Mouse (Mus musculus) hindbrain, embryonic 16.5 days (tissue): ENCODE measurements at regions not wholly inside any gene's neighbourhood (a gene's known extent, or its start where the extent isn't known, plus 50 kb on each side); places are given as distances from the start of the nearest gene placed in this dataset.

Experiments used
- ATAC-seq: fragments of 200-750 bp; cut with Nextera tagmentation; 2 replicates; pipeline ENCODE4 v1.8.0; 2017; ENCODE audit warnings: moderate TSS enrichment, moderate library complexity
- H3K27ac ChIP-seq: fragments of 300-500 bp; sonication (generic); 2 replicates; pipeline ENCODE4 v1.5.1; 2014; ENCODE audit warnings: low read depth, mild to moderate bottlenecking, control low read depth, low read length, moderate library complexity
- H3K27me3 ChIP-seq: fragments of 300-500 bp; sonication (generic); replicated peaks from 2 replicates; pipeline ENCODE4 v1.6.1; 2014; ENCODE audit warnings: low read length; ENCODE audit not compliant: control insufficient read depth, insufficient read depth
- H3K36me3 ChIP-seq: fragments of 300-500 bp; sonication (generic); 2 replicates; pipeline ENCODE4 v1.6.1; 2014; ENCODE audit warnings: mild to moderate bottlenecking, low read length, moderate library complexity, mixed read lengths; ENCODE audit not compliant: control insufficient read depth, insufficient read depth
- H3K4me1 ChIP-seq: fragments of 300-500 bp; sonication (generic); 2 replicates; pipeline ENCODE4 v1.6.1; 2014; ENCODE audit warnings: low read depth, low read length; ENCODE audit not compliant: control insufficient read depth, insufficient read depth
- H3K4me2 ChIP-seq: fragments of 300-500 bp; sonication (generic); 2 replicates; pipeline ENCODE4 v1.6.1; 2014; ENCODE audit warnings: mild to moderate bottlenecking, low read length, control low read depth, moderate library complexity
- H3K4me3 ChIP-seq: fragments of 300-500 bp; sonication (generic); 2 replicates; pipeline ENCODE4 v1.5.1; 2014; ENCODE audit warnings: mild to moderate bottlenecking, low read length, control low read depth, moderate library complexity
- H3K9ac ChIP-seq: fragments of 300-500 bp; sonication (generic); 2 replicates; pipeline ENCODE4 v1.6.1; 2014; ENCODE audit warnings: low read depth, mild to moderate bottlenecking, control low read depth, low read length, moderate library complexity
- H3K9me3 ChIP-seq: fragments of 300-500 bp; sonication (generic); 2 replicates; pipeline ENCODE4 v1.6.1; 2014; ENCODE audit warnings: mild to moderate bottlenecking, low read length, moderate library complexity; ENCODE audit not compliant: control insufficient read depth
- WGBS: fragments of 180-500 bp; shearing (Covaris S2); extraction: QIAGEN DNeasy Blood & Tissue Kit; methylation state at CpG from one replicate; pipeline ENCODE4 v1.1.7; 2014; 5-methylcytosine and 5-hydroxymethylcytosine counted together

GRCm38 (mm10) chr16:80083035-80083434, 992.1 kb upstream of the Tmprss15 start:
- Histone ChIP-seq H3K4me2 (no peak overlapping the region), H3K27me3 (no peaks in the 10 kb centered on the region), H3K9ac (no peak overlapping the region), H3K4me3 (no peak overlapping the region), H3K9me3 (no peaks in the 10 kb centered on the region), H3K36me3 (no peaks in the 10 kb centered on the region), H3K27ac (no peak overlapping the region), H3K4me1 (no peaks in the 10 kb centered on the region)
- no peak for ATAC-seq
- WGBS, result 94% methylated on average over 2 of the region's 2 CpGs

- 36% methylated on average over 3 of the region's 3 CpGs for WGBS
- H3K9me3 ChIP-seq, result no peaks in the 10 kb centered on the region
- no peaks in the 10 kb centered on the region for H3K27me3 ChIP-seq
- no peak overlapping the region for H3K9ac ChIP-seq
- no peaks in the 10 kb centered on the region for H3K36me3 ChIP-seq
- ATAC-seq, result peak; percentile 79
- H3K4me3 ChIP-seq, result no peak overlapping the region
- no peak overlapping the region for H3K4me2 ChIP-seq
- H3K4me1 ChIP-seq, result no peaks in the 10 kb centered on the region
- no peak overlapping the region for H3K27ac ChIP-seq
Measured at GRCm38 (mm10) chr16:80073675-80074074, 982.8 kb upstream of the Tmprss15 start.
